ENCODE assay signal across 14 mouse cellular contexts in genomic region chr8:84458853-84459252, GRCm38 (mm10).
DNase-seq lines count a peak whose midpoint lies in the region; ATAC-seq and TF ChIP-seq lines count a peak whose summit lies in the region.
"Had no signal": no experiment of that assay in that cellular context is flagged by ENCODE, and none has a peak within 500 bp of the region (broad histone marks: within the 10 kb centered on the region; RNA-seq: fewer than 3 reads in every experiment).

No protein-coding gene starts in this region.

- TF ChIP-seq POLR2A in embryonic fibroblast, embryonic 13.5 days (IDR thresholded peaks at IDR 0.05; ENCODE audit: low read depth, low read length): no peak

- no peaks in the 10 kb centered on the region for H3K27me3 ChIP-seq in hindbrain, embryonic 16.5 days (replicated peaks; ENCODE audit: control insufficient read depth, insufficient read depth, low read length)
- H3K27me3 ChIP-seq in neural tube, embryonic 15.5 days (replicated peaks): no peaks in the 10 kb centered on the region
- H3K27me3 ChIP-seq: kidney, embryonic 15.5 days; liver, embryonic 13.5 days had no signal

- no peak overlapping the region for H3K9ac ChIP-seq in hindbrain, embryonic 16.5 days (ENCODE audit: low read depth, low read length)
- no peak overlapping the region for H3K9ac ChIP-seq in neural tube, embryonic 15.5 days (replicated peaks)
- H3K9ac ChIP-seq: kidney, embryonic 15.5 days; liver, embryonic 13.5 days had no signal

- peak; percentile 40 to 43 for DNase-seq in left cerebral cortex, adult 18-20 months (ENCODE audit: low spot score in 2 of 2)
- DNase-seq in left cerebral cortex, postnatal 4 days: no peak
- DNase-seq in ovary, postnatal 10 days (ENCODE audit: low spot score): no peak
- DNase-seq in spleen, postnatal 10 days (ENCODE audit: low spot score in 2 of 2): no peak
- DNase-seq: adrenal gland, postnatal 25 days; heart, postnatal 36 days; liver, embryonic 13.5 days; retina, postnatal 1 day; thymus, postnatal 4 days had no signal

- peaks cover 22% of the 10 kb centered on the region for H3K36me3 ChIP-seq in hindbrain, embryonic 16.5 days (ENCODE audit: control insufficient read depth, insufficient read depth, low read length)
- H3K36me3 ChIP-seq in neural tube, embryonic 15.5 days: peaks cover 40% of the 10 kb centered on the region
- H3K36me3 ChIP-seq: kidney, embryonic 15.5 days; liver, embryonic 13.5 days had no signal

- no peak; the same call in 1 of the 2 replicates for ATAC-seq in hindbrain, embryonic 16.5 days
- ATAC-seq in neural tube, embryonic 15.5 days (ENCODE audit: low FRiP score): no peak
- ATAC-seq in megakaryocyte, adult 5-6 weeks (ENCODE audit: poor library complexity, severe bottlenecking): no peak

- TF ChIP-seq CTCF in embryonic fibroblast, embryonic 13.5 days (IDR thresholded peaks at IDR 0.05; ENCODE audit: borderline replicate concordance, insufficient read depth, low read length): no peak

- intact Hi-C loops in left cerebral cortex, postnatal 4 days (cut with DNase I): no loop called here

- peaks cover 5% of the 10 kb centered on the region for H3K9me3 ChIP-seq in hindbrain, embryonic 16.5 days (ENCODE audit: control insufficient read depth, low read length)
- H3K9me3 ChIP-seq in neural tube, embryonic 15.5 days (replicated peaks): 0 out of 2 replicates have a peak, but pooled peaks cover 3% of the 10 kb centered on the region
- H3K9me3 ChIP-seq: liver, embryonic 13.5 days had no signal

- H3K27ac ChIP-seq in embryonic fibroblast, embryonic 13.5 days (ENCODE audit: insufficient read depth, low read length): peak overlapping the region; percentile 78
- peak overlapping the region; percentile 62; the same call in 1 of the 2 replicates for H3K27ac ChIP-seq in hindbrain, embryonic 16.5 days (ENCODE audit: low read depth, low read length)
- H3K27ac ChIP-seq in neural tube, embryonic 15.5 days (replicated peaks): peak overlapping the region; percentile 69
- H3K27ac ChIP-seq: kidney, embryonic 15.5 days; liver, embryonic 13.5 days had no signal

- WGBS in hindbrain, embryonic 16.5 days: 49% methylated on average over 7 of the region's 7 CpGs
- 64% methylated on average over 7 of the region's 7 CpGs for WGBS in neural tube, embryonic 15.5 days

- peaks cover 16% of the 10 kb centered on the region for H3K4me1 ChIP-seq in embryonic fibroblast, embryonic 13.5 days (ENCODE audit: control insufficient read depth, insufficient read depth, low read length)
- peaks cover 5% of the 10 kb centered on the region for H3K4me1 ChIP-seq in hindbrain, embryonic 16.5 days (ENCODE audit: control insufficient read depth, insufficient read depth, low read depth, low read length)
- peaks cover 15% of the 10 kb centered on the region for H3K4me1 ChIP-seq in neural tube, embryonic 15.5 days
- H3K4me1 ChIP-seq: kidney, embryonic 15.5 days; liver, embryonic 13.5 days had no signal

- H3K4me3 ChIP-seq in embryonic fibroblast, embryonic 13.5 days (ENCODE audit: insufficient read depth, low read length): no peak overlapping the region
- no peak overlapping the region for H3K4me3 ChIP-seq in hindbrain, embryonic 16.5 days (ENCODE audit: low read length)
- H3K4me3 ChIP-seq in neural tube, embryonic 15.5 days (replicated peaks): no peak overlapping the region
- H3K4me3 ChIP-seq: kidney, embryonic 15.5 days; liver, embryonic 13.5 days had no signal

- no peak overlapping the region for H3K4me2 ChIP-seq in hindbrain, embryonic 16.5 days (ENCODE audit: low read length)
- H3K4me2 ChIP-seq in neural tube, embryonic 15.5 days: no peak overlapping the region
- H3K4me2 ChIP-seq: kidney, embryonic 15.5 days; liver, embryonic 13.5 days had no signal

Comparison
In these comparisons a context has a peak if more than half of its experiments do, and no peak if none do; other contexts are left out.
1. DNase-seq: peak in left cerebral cortex, adult 18-20 months (2 of 2); none in left cerebral cortex, postnatal 4 days (single experiment), ovary, postnatal 10 days (single experiment) and spleen, postnatal 10 days (0 of 2).
2. Peak in every context shown above with its lines, with median percentiles within 50 percentile points of each other: H3K27ac ChIP-seq.